Mouse (Mus musculus) cerebellum, postnatal 25 days (tissue): Measurements from ENCODE around the gene Vmn2r35.
"Not testable (repeated sequence)": the region's sequence is repeated elsewhere in the genome, so short reads cannot be mapped to it uniquely, and the experiment has no call there.

Experiments used
- DNase-seq, 2 experiments: peaks; one replicate each; pipeline ENCODE4 v3.0.0; 2021; ENCODE audit warnings: mixed read lengths in 2 of 2

Vmn2r35 gene

GRCm38 (mm10) chr7:7819767-7820166 is at the start of gene Vmn2r35:
TSS of gene Vmn2r35 (minus strand) at chr7:7819867.
- not testable (repeated sequence) for DNase-seq

- DNase-seq, result not testable (repeated sequence)
Measured at GRCm38 (mm10) chr7:7794196-7794595, 25.5 kb downstream of the Vmn2r35 start.
